Mouse (Mus musculus) C2C12 (cell line): Measurements from ENCODE around the gene Lrrc15. TPM values are rescaled to one million over a fixed set of nuclear protein-coding genes. Genes with fewer than 3 reads are reported as not detected.

ENCODE experiments used
- H3K27me3 ChIP-seq: one replicate; pipeline ENCODE4 v1.6.1; 2011; ENCODE audit not compliant: control insufficient read depth, insufficient read depth, insufficient read length
- H3K36me3 ChIP-seq: one replicate; pipeline ENCODE4 v1.6.1; 2011; ENCODE audit not compliant: control insufficient read depth, insufficient read depth
- H3K4me3 ChIP-seq: one replicate; pipeline ENCODE4 v1.5.1; 2011; ENCODE audit warnings: mild to moderate bottlenecking, control low read depth; ENCODE audit not compliant: poor library complexity, insufficient read depth, severe bottlenecking
- H3K79me2 ChIP-seq: one replicate; pipeline ENCODE4 v1.6.1; 2011; ENCODE audit not compliant: control insufficient read depth, insufficient read depth
- H3K79me3 ChIP-seq: one replicate; pipeline ENCODE4 v1.6.1; 2011; ENCODE audit warnings: low read depth, control low read depth
- H3ac ChIP-seq: one replicate; pipeline ENCODE3; 2011; ENCODE audit warnings: low read depth; ENCODE audit not compliant: control insufficient read depth, insufficient read length
- CEBPB ChIP-seq: IDR thresholded peaks from one replicate; pipeline ENCODE4 v1.6.1; 2011; ENCODE audit warnings: low read depth, mild to moderate bottlenecking, control low read depth, moderate library complexity
- CTCF ChIP-seq: IDR thresholded peaks from one replicate; pipeline ENCODE4 v1.5.1; 2011; ENCODE audit not compliant: control insufficient read depth, insufficient read depth, insufficient read length
- FOSL1 ChIP-seq: IDR thresholded peaks from one replicate; pipeline ENCODE4 v1.8.0; 2011; ENCODE audit warnings: mild to moderate bottlenecking, low read length; ENCODE audit not compliant: poor library complexity, insufficient read depth, severe bottlenecking
- MAX ChIP-seq: IDR thresholded peaks from one replicate; pipeline ENCODE4 v1.6.1; 2011; ENCODE audit warnings: mild to moderate bottlenecking, control low read depth
- MYOD1 ChIP-seq: IDR thresholded peaks from one replicate; pipeline ENCODE4 v1.6.1; 2011; ENCODE audit warnings: low read depth; ENCODE audit not compliant: control insufficient read depth, insufficient read length
- MYOG ChIP-seq: IDR thresholded peaks from one replicate; pipeline ENCODE4 v1.6.1; 2011; ENCODE audit not compliant: control insufficient read depth, insufficient read length; ENCODE audit errors: extremely low read depth
- USF1 ChIP-seq: IDR thresholded peaks from one replicate; pipeline ENCODE4 v1.6.1; 2011; ENCODE audit warnings: low read depth, mild to moderate bottlenecking, control low read depth, moderate library complexity
- polyA plus RNA-seq: library from polyadenylated mRNA; unstranded; fragments of >200 nt; fragmentation: generic; extraction: Trizol; gene quantifications from one replicate; pipeline ENCODE4 v1.2.1, GENCODE M21; 2012; ENCODE audit warnings: missing spikeins

The Lrrc15 gene
- polyA plus RNA-seq, 1 experiment: 0.26 TPM

DNA sequence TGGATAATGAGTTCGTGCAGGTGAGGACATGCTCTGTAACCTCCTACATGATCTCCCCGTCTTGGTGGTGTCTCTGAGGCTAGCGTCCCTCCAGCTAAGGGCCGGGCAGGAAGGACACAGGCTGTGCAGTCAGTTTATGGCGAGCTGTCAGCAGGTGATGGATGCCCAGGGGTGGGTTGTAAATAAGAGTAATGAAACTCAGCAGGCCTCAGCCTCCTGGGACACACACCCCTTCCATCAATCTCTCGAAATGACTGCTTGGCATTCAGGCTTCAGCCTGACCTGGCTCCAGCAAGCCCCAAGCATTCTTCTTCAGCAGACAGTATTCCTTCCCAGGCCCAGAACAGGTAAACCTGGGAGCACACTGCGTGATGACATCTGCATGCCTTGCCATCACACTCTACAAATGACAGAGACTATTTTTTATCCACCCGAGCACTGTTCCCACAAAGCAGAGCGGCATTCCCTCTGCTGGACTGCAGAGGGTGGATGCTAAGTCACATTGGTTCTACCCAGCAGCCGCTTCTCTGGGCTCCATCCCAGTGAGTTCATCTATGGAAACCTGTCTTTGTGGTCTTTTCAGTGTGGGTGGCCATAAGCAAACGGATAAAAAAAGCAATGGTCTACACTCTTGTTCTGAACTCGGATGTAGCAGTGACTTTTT lies 38.9 kb downstream of the Lrrc15 start:
- TF ChIP-seq MYOG (no peak), MYOD1 (no peak), FOSL1 (no peak), USF1 (no peak), CEBPB (no peak), MAX (no peak), CTCF (no peak)
- Histone ChIP-seq H3K79me2 (no peaks in the 10 kb centered on the region), H3K4me3 (no peak overlapping the region), H3ac (no peak overlapping the region), H3K79me3 (no peaks in the 10 kb centered on the region), H3K27me3 (no peaks in the 10 kb centered on the region), H3K36me3 (no peaks in the 10 kb centered on the region)

DNA sequence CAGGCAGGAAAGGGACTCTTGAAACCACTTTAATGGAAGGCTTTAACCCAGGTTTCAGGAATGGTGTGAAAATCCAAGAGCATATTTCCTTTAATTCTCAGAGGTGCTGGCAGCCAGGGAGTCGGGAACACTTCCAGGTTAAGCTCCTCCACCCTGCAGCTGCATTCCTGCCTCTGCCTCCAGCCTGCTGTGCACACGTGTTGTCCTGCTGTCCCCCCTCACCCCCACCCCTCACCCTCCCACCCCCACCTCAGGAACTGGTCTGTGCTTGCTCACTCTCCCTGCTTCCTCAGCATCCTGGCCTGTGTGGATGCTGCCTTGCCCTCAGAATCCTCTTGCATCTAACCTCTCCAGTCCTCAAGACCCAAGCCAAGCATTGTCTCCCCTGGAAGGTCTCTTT lies 41.4 kb downstream of the Lrrc15 start:
- Histone ChIP-seq H3ac (no peak overlapping the region), H3K27me3 (no peaks in the 10 kb centered on the region), H3K4me3 (no peak overlapping the region), H3K79me2 (no peaks in the 10 kb centered on the region), H3K79me3 (no peaks in the 10 kb centered on the region), H3K36me3 (no peaks in the 10 kb centered on the region)
- no peak for TF ChIP-seq USF1
- no peak for TF ChIP-seq MAX
- TF ChIP-seq MYOD1: no peak
- no peak for TF ChIP-seq CTCF
- no peak for TF ChIP-seq FOSL1

DNA sequence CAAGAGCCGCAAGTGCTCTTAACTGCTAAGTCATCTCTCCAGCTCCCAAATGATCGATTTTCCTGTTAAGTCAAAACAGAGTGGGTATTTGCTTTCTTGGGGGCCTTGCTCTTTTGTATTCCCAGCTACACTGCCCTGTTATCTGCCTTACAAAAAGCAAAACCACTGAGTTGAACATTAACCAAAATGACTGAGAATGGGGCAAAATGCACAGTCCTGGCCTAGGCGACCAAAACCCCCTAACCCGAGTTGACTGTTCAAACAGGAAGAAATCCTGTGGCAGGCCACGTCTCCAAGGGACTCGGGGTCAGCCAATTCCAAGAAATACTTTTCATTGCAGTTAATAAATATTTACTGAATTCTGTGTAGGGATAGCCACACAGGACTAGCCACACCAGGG lies 44.3 kb downstream of the Lrrc15 start:
- Histone ChIP-seq H3K79me3 (no peaks in the 10 kb centered on the region), H3K27me3 (no peaks in the 10 kb centered on the region), H3ac (no peak overlapping the region), H3K36me3 (no peaks in the 10 kb centered on the region), H3K79me2 (no peaks in the 10 kb centered on the region), H3K4me3 (no peak overlapping the region)
- TF ChIP-seq MYOD1 (no peak), MYOG (no peak), CEBPB (no peak), FOSL1 (no peak), CTCF (no peak), USF1 (no peak), MAX (no peak)

DNA sequence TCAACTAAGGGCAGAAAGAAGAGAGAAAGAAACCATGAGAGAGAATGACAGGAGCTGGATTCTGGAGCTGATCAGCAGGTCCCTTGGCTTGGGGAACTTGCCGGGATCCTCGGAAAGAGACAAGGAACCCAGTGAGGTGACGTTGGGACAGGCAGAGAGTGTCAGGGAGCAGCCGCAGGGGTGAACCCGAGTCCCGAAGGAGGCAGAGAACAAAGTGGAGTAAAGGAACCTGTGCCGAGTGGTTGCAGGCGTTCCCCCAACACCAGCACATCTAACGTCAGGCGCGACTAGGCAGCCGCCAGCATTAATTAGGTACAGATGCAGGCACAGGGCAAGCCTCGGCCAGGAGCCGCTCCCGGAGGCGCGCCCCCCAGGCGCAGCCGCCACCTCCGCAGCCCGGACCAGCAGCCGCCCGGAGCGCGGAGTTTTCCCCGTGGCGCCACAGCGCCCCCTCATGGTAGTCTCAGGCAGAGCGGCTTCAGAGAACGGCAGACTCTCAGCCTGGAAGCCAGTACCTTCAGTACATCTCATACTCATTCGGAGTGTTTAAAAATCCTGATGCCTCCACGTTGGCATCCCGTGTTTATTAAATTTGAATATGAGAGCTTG lies 46.9 kb downstream of the Lrrc15 start:
- Histone ChIP-seq H3K79me2 (no peaks in the 10 kb centered on the region), H3ac (peak overlapping the region; percentile 76), H3K36me3 (no peaks in the 10 kb centered on the region), H3K27me3 (no peaks in the 10 kb centered on the region), H3K4me3 (peak overlapping the region; percentile 12), H3K79me3 (no peaks in the 10 kb centered on the region)
- TF ChIP-seq FOSL1: no peak
- TF ChIP-seq MYOD1: no peak
- TF ChIP-seq CTCF: peak; percentile 90
- no peak for TF ChIP-seq USF1
- no peak for TF ChIP-seq CEBPB
- no peak for TF ChIP-seq MYOG
- peak; percentile 48 for TF ChIP-seq MAX

DNA sequence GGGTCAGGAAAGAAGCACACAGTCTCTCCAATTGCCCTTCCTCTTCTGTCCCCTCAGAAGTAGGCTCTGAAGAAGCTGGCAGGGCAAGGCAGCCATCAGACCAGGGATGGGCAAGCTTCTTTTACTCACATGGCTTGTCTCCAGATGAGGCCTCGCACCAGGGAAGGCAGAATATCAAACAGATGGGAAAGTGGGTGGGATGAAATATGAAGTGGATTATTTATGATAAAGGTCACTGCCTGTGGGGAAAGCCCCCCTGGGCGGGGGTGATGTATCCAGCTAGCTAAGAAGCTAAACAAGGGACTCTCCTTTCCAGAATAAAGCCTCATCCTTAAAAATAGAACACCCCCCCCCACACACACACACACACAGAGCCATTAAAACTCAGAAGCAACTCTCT lies 47.5 kb downstream of the Lrrc15 start:
- TF ChIP-seq USF1 (no peak), MYOD1 (no peak), FOSL1 (no peak), CEBPB (no peak), CTCF (no peak), MYOG (no peak), MAX (no peak)
- Histone ChIP-seq H3ac (no peak overlapping the region), H3K4me3 (no peak overlapping the region), H3K36me3 (no peaks in the 10 kb centered on the region), H3K27me3 (no peaks in the 10 kb centered on the region), H3K79me2 (no peaks in the 10 kb centered on the region), H3K79me3 (no peaks in the 10 kb centered on the region)
